Mouse (Mus musculus): ENCODE data around the gene Farp1.
A peak's percentile ranks its signal among the peaks of the same experiment; 100 is the strongest.

Gene Farp1

GRCm38 (mm10) chr14:121220040-121220322 is 185.0 kb downstream of the Farp1 start:
- DNase-seq (ENCODE audit: low spot score) = no peak

DNA sequence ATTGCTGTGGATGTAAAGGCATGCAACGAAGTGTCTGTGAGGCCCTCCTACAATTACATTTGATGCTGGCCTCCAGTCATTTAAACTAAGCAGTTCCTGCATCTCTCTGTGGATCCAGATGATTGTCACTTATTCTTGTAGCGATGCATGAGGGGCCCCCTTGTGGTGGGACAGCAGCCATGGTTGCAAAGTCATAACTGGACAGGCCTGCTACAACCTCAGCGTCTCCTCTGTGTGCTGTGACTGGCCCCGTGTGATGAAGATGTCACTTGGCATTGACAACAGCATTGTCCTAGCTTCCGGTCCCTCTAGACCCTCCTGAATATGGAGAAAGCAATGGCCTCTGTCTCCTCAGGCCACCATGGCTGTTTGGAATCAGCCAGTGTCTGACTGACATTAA is 185.7 kb downstream of the Farp1 start:
- DNase-seq (ENCODE audit: low spot score) = peak; percentile 41

GRCm38 (mm10) chr14:121225804-121226203 is 190.8 kb downstream of the Farp1 start:
- no peak for DNase-seq (ENCODE audit: low spot score)

GRCm38 (mm10) chr14:121229036-121229773 is 194.2 kb downstream of the Farp1 start:
- DNase-seq (ENCODE audit: low spot score) = no peak

GRCm38 (mm10) chr14:121231232-121231631 is 196.2 kb downstream of the Farp1 start:
- DNase-seq (ENCODE audit: low spot score) = no peak

- no peak for DNase-seq (ENCODE audit: low spot score)
Measured at GRCm38 (mm10) chr14:121234741-121235307, 199.8 kb downstream of the Farp1 start.

DNA sequence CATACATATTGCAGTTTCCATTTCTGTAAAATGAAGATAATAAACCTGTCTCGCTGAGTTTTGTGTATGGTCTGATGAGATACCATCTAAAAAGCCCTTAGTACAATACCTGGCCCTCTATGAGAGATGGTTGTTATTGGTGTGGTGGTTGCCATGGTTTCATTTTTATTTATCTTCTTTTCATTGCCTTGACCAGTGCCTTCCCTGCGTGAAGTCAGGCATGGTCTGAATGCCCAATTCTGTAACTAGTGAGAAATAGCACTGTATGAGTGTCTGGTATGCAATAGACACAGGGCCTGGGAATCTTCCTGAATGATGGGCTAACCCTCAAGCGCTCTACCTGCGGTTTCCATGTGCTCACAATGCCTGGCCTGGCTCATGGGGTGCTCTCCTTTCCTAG is 201.7 kb downstream of the Farp1 start:
- no peak for DNase-seq (ENCODE audit: low spot score)

GRCm38 (mm10) chr14:121238727-121239126 is 203.7 kb downstream of the Farp1 start:
- no peak for DNase-seq (ENCODE audit: low spot score)

DNA sequence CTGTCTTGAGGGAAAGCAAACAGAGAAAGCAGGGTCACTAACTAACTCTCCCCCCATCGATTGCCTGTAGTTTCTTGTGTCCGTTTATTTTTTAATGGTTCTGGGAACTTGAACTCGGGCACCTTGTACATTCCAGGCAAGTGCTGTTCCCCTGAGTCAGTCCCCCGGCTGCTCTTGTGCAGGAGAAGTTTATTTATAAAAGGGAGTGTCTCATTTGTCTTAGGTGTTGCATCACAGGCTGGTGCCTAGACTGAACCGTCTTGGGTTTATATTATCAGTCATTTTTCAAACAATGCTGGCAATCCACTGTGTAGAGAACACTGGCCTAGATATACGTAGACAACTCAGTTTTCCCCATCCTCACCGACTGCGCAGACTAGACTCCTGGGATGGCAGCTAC is 204.4 kb downstream of the Farp1 start:
- no peak for DNase-seq (ENCODE audit: low spot score)

- no peak for DNase-seq (ENCODE audit: low spot score)
Measured at GRCm38 (mm10) chr14:121244104-121244503, 209.1 kb downstream of the Farp1 start.

DNA sequence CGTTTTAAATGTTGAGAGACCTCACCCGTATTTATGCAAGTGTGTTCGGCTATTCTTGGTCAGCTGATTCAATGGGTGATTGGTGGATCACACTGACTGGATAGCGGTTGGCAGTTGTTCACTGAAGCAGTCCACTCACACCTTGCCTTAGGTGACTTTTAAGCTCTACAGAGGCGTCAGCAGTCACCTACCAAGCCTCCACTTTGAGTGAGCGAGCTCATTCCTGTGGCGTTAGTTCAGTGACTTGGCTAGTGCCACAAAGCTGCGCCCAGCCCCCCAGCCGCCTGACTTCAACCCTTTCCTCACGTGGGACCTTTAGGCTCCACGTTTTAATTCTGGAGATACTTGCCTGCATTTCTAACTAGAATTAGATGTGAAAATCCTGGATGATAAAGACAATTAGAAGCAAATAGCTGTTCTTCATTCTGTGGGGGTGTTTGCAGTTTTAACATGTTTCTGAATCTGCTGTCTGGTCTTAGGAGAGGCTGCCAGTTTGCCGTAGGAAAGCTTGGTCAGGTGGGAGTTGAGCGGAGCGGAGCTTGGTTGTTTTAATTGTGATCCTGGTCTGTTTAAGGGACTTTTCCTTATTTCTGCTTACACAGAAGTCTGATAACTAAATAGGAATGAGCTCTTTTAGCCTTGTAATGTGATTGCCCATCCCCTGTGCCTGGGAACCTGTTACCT is 211.2 kb downstream of the Farp1 start:
- DNase-seq (ENCODE audit: low spot score) = no peak

DNA sequence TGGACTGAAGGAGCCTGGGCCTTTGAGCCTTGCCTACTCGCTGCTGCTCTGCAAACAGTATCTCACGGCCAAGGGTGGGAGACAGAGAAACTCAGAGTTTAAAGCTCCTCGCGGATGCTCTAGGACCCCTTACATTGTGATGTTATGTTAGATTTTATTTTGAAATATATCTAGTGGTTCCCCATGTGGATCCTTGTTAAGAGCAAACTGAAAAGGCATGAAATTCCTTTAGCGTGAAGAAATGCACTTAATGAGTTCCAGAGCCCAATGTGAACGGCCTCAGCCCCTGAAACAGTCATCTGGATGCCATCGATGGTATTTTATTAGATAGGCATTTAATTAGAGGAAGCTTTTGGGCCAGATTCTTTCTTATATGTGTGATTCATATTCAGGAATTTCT is 212.3 kb downstream of the Farp1 start:
- DNase-seq (ENCODE audit: low spot score) = no peak

DNA sequence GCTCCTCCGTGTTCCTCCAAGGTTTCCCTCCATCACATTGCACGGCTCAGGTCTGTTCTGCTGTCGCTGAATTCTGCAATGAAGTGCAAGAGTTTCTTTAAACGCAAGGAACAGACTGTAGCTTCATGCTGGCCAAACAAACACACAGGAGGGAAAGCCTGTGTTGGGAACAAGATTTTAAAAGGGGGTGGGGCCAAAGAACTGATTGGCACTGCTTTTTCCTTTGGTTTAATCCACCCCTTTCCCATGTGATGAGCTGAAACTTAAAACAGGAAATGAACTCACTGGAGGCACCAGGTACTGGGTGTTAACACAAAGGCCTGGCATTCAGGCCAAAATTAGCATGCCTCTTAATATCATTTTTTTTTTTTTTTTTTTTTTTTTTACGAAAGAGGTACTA is 213.3 kb downstream of the Farp1 start:
- no peak for DNase-seq (ENCODE audit: low spot score)

- DNase-seq (ENCODE audit: low spot score) = no peak
Measured at GRCm38 (mm10) chr14:121251099-121251498, 216.1 kb downstream of the Farp1 start.

DNA sequence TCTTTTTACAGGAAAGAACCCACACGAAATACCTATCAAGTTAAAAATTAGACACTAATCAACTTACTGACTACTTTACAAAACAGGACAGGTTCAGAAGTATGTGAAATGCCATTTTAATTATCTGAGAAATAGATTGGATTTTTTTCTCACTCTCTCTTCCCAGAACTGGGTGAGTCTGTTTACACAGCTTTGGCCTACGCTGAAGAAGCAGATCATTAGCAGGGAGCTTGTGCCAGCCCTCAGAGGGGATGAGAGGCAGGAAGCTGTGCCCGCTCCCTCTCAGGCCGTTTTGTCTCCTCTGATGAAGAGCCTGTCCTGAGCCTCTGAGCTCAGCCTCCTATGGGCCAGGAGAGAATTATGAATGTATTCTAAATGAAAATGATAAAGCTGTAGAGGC is 216.7 kb downstream of the Farp1 start:
- no peak for DNase-seq (ENCODE audit: low spot score)

GRCm38 (mm10) chr14:121252542-121252941 is 217.5 kb downstream of the Farp1 start:
- no peak for DNase-seq (ENCODE audit: low spot score)

- DNase-seq (ENCODE audit: low spot score) = no peak
Measured at GRCm38 (mm10) chr14:121254869-121255268, 219.9 kb downstream of the Farp1 start.

DNA sequence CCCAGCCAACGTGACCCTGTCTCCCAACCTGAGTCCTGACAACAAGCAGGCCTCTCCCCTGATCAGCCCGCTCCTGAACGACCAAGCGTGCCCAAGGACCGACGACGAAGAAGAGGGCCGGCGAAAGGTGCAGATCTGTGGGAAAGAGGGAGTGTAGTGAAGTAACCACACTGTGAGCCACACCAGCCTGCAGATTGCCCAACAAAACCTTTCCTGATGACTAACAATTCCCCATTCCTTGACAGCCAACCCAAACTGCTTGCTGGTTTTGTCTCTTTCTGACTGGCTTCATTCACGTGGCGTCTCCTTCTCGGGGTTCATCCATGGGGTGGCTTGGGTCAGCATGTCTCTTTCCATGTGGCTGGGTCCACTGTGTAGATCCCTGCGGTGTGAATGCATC is 220.5 kb downstream of the Farp1 start:
- DNase-seq (ENCODE audit: low spot score) = no peak

DNA sequence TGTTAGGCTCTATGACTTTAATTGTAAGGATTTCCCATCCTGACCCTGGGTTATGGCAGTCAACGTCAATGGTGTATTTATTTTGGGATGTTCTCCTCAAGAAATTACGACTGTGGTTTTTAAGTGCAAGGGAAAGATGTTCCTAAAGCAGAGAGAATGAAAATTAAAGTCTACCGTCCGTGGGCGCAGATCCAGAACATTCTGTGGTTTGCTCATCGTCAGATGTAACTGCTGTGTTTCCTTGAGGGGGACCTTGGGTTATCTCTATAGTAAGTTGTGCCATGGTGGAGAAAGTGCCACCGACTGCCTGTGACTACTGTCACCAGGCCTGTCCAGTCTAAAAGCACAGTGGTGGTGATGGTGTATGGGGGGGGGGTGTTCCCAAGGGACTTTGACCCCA is 221.9 kb downstream of the Farp1 start:
- DNase-seq (ENCODE audit: low spot score) = no peak

DNA sequence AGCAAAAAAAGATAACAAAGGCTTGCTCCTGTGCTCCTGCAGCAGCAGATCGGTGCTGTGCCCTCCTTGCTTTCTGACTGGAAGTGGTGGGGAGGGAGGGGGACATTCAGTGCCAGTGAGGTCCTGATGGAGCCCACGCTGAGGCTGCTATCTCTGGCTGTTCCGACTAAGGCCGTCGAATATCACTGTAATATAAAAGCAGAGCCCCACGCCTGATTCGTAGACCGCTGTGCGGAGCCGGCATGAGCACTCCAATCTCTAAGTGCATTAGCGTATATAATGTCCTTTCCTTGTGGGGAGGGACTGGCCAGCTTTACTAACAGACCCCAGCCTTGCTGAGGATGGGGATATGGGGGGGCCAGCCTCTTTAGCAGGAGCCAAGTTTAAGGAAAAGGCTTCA is 224.3 kb downstream of the Farp1 start:
- no peak for DNase-seq (ENCODE audit: low spot score)

- peak; percentile 53 for DNase-seq (ENCODE audit: low spot score)
Measured at GRCm38 (mm10) chr14:121259789-121260188, 224.8 kb downstream of the Farp1 start.

GRCm38 (mm10) chr14:121261229-121261879 is 226.4 kb downstream of the Farp1 start:
- no peak for DNase-seq (ENCODE audit: low spot score)

DNA sequence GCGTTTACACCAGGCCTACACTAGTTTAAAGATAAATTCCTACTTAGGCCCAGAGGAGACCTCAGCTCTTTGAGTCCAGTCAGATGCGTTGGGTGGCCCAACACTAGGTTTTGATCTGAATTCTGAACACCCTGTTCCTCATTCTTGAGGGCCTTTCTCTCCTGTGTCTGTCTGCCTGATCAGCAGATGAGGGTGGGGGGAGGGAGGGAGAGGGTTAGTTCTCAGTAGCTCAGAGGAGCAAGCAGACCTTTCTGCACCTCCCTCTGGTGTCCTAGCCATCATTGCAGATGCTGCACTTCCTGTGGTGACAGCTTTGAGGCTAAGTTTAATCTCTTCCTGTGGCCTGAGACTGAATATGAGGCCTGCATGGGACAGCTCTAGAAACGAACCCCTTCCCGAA is 227.6 kb downstream of the Farp1 start:
- no peak for DNase-seq (ENCODE audit: low spot score)

All from layer of hippocampus, adult 9-10 months (tissue).